Mouse (Mus musculus): ENCODE data around the gene Dnah17. TPM values are rescaled to one million over a fixed set of nuclear protein-coding genes. Genes with fewer than 3 reads are reported as not detected.

The Dnah17 gene
- under 1 TPM; 0.05 to 0.34 TPM for polyA plus RNA-seq (2012; fragmentation: generic; extraction: Trizol)

DNA sequence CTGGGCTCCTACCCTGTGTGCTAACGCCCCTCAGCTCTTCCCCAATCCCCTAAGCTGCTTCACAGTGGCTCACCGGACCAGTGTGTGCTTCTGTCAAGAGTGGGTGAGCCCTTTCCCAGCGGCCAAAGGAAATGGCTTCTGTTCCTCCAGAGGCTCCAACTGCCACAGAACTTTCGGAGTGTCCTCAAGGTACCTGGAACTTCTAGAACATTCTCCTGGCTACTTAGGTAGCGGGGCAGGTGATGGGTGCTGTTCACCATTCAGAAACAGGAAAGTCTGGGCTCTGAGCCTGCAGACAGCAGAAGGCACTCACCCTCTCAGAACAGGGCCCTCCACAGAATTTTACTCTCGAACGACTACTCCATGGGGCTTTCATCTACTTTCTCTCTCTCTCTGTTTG is at the start of gene Dnah17:
Gene Dnah17 (minus strand): TSS at position 101 of the 400 bp plus-strand sequence.

DNA sequence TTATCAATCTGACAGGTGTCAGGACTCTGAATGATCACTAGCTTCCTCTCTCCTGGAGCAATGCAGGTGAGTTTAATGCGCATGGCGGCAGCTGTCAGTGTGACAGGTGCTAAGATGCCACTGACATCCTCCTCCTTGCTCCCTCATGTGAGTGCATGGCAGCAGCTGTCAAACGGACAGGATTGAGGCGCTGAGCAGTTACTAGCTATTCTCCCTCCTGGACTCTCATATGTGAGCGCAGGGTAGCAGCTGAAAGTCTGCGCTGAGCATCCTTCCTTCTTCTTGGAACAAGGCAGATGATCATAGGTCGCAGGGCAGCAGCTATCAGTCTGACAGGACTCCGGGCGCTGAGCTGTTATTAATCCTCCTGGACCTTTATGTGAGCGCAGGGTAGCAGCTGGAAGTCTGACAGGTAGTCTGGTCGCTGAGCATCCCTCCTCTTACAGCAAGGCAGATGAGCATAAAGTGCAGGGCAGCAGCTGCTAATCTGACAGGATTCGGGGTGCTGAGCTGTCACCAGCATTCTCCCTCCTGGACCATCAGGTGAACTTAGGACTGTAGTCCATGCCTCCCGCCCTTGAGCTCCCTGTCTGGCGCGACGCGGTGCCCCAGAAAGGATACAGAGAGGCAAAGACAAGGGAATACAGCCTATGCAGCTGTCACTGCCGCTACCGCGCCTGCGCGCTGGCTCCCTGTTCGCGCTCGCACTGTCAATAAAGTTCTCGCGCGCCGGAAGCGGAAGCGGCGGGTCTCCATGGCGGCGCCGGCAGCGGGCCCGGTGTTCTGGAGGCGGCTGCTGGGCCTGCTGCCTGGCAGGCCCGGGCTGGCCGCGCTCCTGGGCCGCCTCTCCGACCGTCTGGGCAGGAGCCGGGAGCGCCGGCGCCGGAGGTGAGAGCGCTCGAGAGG is 144.1 kb downstream of the Dnah17 start, which contains the start of gene Pgs1:
Gene Pgs1 (plus strand): TSS at position 167 of the 906 bp plus-strand sequence.

Other genes starting within 250 kb of the Dnah17 start
- 10 to 100 TPM; 16.0 to 49.1 TPM for gene Socs3, start 160.6 kb downstream of the Dnah17 start, polyA plus RNA-seq (2012; fragmentation: generic; extraction: Trizol)
- gene Pgs1, start 144.3 kb downstream of the Dnah17 start, polyA plus RNA-seq (2012; fragmentation: generic; extraction: Trizol), result 10 to 100 TPM; 54.3 to 64.9 TPM
- gene Cyth1, start 118.0 kb upstream of the Dnah17 start, polyA plus RNA-seq (2012; fragmentation: generic; extraction: Trizol), result 10 to 100 TPM in 1 of 2 experiments, 1 to 10 TPM in 1; 2.2 to 15.9 TPM
- gene Usp36, start 159.6 kb upstream of the Dnah17 start, polyA plus RNA-seq (2012; fragmentation: generic; extraction: Trizol), result 10 to 100 TPM; 13.4 to 14.4 TPM
- gene Cep295nl, start 211.9 kb upstream of the Dnah17 start, polyA plus RNA-seq (2012; fragmentation: generic; extraction: Trizol), result 1 to 10 TPM in 1 of 2 experiments, under 1 TPM in 1; 0.80 to 1.6 TPM
- gene Timp2, start 225.1 kb upstream of the Dnah17 start, polyA plus RNA-seq (2012; fragmentation: generic; extraction: Trizol), result 1,000 to 10,000 TPM in 1 of 2 experiments, 100 to 1,000 TPM in 1; 756 to 1,293 TPM

All from C3H10T1/2 (cell line).